Mouse (Mus musculus): ENCODE data around the gene Bco2.

DNA sequence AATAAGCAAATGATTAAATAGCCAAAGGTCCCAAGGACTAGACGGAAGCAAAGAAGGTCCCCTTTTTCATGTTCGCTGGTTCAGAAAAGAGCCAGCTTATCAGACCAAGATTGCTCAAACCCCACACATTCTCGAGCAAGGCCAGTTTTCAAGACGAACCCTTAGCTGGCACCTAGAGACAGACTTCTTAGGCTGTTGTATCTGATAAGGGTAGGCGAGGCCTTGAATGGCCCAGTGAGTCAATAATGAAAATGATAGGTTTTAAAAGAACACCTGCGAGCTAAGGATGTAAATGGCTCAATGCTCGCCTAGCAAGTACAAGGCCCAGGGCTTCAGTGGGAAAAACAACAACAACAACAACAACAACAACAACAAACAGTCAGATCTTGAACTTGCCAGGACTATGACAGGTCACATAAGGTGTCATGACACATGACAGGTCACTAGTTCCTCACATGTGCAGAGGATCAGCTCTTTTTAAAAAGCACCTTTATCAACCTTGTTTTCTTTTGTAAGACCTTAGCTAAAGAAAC lies 18.3 kb downstream of the Bco2 start:
- no peak for TF ChIP-seq CTCF (IDR thresholded peaks at IDR 0.05; ENCODE audit: insufficient read depth, low read length)
- no peak for TF ChIP-seq POLR2A (IDR thresholded peaks at IDR 0.05; ENCODE audit: borderline replicate concordance, extremely low read depth, low read depth, low read length)
